Mouse (Mus musculus): Measurements from ENCODE around the gene Spin2d. TPM values are rescaled to one million over a fixed set of nuclear protein-coding genes. Genes with fewer than 3 reads are reported as not detected.
"Not testable (repeated sequence)": the region's sequence is repeated elsewhere in the genome, so short reads cannot be mapped to it uniquely, and the experiment has no call there.

The Spin2d gene
- not detected in 2 replicates for polyA plus RNA-seq (2015; fragmentation: Nextera tagmentation; extraction: Ambion mirVana)

DNA sequence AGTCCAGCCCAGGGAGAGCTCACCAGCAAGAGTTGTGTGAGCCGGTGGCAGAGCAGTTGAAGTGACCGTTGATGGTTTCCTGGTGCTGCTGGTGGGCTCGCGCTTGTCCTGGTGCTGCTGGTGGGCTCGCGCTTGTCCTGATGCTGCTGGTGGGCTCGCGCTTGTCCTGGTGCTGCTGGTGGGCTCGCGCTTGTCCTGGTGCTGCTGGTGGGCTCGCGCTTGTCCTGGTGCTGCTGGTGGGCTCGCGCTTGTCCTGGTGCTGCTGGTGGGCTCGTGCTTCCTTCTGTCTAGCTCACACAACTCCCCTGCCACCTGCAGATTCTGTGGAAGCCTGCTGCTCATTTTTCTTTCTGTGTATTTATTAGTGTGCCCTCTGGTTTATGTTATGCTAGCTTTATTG lies at the start of gene Spin2d:
TSS of gene Spin2d (minus strand) at position 101 of the 400 bp plus-strand sequence.
- not testable (repeated sequence) for H3K4me1 ChIP-seq (replicated peaks); H3K9me3 ChIP-seq; H3K36me3 ChIP-seq; H3K4me2 ChIP-seq (replicated peaks); H3K4me3 ChIP-seq (replicated peaks); H3K27me3 ChIP-seq; ATAC-seq; H3K9ac ChIP-seq (replicated peaks); H3K27ac ChIP-seq
- WGBS = 100% methylated on average over 4 of the region's 15 CpGs

DNA sequence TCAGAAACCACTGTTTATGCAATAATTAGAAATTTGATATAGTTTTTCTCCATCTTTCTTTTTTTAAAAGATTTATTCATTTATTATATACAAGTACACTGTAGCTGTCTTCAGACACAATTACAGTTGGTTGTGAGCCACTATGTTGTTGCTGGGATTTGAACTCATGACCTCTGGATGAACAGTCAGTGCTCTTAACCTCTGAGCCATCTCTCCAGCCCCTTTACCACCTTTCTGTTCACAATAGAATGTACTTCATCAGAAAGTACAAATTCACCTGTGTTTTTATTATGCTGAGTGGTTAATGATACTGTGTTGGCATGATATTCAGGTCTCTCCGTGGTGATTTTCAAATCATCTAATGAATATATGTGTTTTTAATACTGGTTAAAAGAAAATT lies 48.6 kb upstream of the Spin2d start:
- Histone ChIP-seq H3K9ac (replicated peaks) (no peak overlapping the region), H3K27ac (no peak overlapping the region), H3K27me3 (no peaks in the 10 kb centered on the region), H3K9me3 (no peaks in the 10 kb centered on the region), H3K4me2 (replicated peaks) (no peak overlapping the region), H3K36me3 (no peaks in the 10 kb centered on the region), H3K4me3 (replicated peaks) (no peak overlapping the region), H3K4me1 (replicated peaks) (0 out of 2 replicates have a peak, but pooled peaks cover 8% of the 10 kb centered on the region)
- no peak for ATAC-seq
- WGBS = 48% methylated on average over 1 of the region's 1 CpGs

DNA sequence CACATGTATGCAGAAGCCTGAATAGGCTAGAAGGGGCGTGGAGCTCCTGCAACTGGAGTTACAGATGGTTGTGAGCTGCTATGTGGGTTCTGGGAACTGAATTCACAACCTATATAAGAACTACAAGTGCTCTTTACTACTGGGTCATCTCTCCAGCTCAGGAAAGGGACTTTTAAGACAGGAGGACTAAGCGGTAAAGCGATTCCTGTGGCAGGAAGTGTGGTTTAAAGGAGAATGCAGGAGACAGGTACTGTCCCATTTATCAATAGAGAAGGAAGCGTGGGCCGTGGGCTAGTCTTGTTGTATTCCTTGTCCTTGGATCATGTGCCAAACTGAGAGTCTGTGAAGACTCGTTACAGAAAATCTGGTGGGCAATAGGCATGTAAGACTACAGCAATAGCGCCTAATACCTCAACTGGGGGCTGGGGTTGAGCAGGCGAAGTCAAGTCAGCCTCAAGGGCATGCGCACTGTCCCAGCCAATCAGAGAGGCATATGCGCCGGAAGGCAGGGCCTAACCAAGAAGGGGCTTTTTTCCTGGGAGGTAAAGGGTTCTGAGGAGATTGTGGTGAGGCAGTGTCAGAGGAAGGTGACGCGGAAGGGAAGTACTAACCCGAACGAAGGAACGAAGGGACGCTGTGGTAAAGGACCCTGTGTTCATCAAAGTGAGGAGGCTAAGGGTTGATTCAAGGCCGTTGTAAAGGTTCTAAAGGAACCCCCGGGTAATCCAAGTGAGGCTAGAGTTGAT lies 37.2 kb upstream of the Spin2d start, which contains the start of gene Xlr4b:
TSS of gene Xlr4b (plus strand) at position 515 of the 746 bp plus-strand sequence.
- H3K9me3 ChIP-seq; H3K27ac ChIP-seq; H3K4me3 ChIP-seq (replicated peaks); ATAC-seq; H3K36me3 ChIP-seq; H3K27me3 ChIP-seq; H3K4me1 ChIP-seq (replicated peaks); H3K9ac ChIP-seq (replicated peaks); H3K4me2 ChIP-seq (replicated peaks): not testable (repeated sequence)
- 86% methylated on average over 18 of the region's 19 CpGs for WGBS

DNA sequence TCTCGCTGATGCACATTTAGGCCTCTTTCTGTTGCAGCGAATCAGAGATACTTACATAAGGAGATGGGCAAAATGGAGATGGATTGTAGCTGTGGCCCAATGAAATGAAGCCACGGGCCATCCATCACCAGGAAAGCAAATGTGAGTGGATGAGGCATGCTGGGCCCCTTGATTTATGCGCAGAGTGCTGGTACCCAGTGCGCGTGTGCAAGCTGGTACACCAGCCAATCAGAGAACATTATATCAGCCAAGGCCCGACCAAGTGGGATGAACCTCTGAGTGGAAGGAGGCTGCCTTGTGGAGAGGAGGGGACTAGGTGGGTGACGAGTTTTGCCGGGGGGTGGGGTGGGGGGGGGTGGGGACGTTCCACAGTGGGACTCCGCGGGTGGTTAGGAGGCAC lies 15.1 kb upstream of the Spin2d start, which contains the start of gene Xlr3b:
TSS of gene Xlr3b (plus strand) at position 274 of the 400 bp plus-strand sequence.
- not testable (repeated sequence) for H3K27ac ChIP-seq; H3K9ac ChIP-seq (replicated peaks); H3K4me3 ChIP-seq (replicated peaks); H3K9me3 ChIP-seq; H3K27me3 ChIP-seq; H3K4me2 ChIP-seq (replicated peaks); H3K4me1 ChIP-seq (replicated peaks); H3K36me3 ChIP-seq
- 87% methylated on average over 12 of the region's 12 CpGs for WGBS
- ATAC-seq = 0 out of 2 replicates have a peak, but pooled peaks have one; percentile 60

DNA sequence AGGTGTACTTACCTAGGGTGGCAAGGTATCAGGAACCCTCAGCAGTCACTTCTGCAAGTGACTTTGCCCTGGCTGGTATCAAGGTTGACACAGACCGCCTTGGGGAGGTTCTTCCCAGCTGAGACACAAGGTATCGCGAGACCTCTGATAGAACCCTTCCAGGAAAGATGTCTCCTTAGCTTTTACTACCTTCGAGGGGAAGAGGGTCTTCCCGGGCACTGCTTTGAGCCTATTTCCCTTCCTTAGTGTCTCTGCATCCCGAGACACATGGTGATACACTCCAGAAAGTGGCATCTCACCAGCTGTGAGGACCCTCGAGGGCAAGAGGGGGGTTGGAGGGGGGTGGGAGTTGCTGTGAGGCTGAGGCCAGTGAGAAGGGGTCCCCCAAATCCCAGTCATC lies 27.4 kb downstream of the Spin2d start, which contains the start of gene DXBay18:
TSS of gene DXBay18 (minus strand) at position 101 of the 400 bp plus-strand sequence.
- not testable (repeated sequence) for H3K4me3 ChIP-seq (replicated peaks); H3K9me3 ChIP-seq; H3K36me3 ChIP-seq; ATAC-seq; H3K27ac ChIP-seq; H3K9ac ChIP-seq (replicated peaks); H3K4me1 ChIP-seq (replicated peaks); H3K4me2 ChIP-seq (replicated peaks); H3K27me3 ChIP-seq
- WGBS = no CpG with 5 or more reads among the region's 7 CpGs

DNA sequence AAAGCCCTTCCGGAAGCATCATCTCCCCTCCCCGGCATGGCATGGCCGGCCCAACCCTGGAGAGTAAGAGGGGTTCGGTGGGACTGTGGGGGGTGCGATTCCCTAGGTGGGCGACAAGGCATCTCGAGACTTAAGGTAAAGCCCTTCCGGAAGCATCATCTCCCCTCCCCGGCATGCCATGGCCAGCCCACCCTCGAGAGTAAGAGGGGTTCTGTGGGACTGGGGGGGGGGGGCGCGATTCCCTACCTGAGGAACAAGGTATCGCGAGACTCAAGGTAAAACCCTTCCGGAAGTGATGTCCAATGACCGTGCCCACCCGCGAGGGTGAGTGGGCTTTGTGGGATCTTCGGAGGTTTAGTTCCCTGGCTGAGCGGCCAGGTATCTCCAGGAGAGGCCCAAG lies 28.3 kb downstream of the Spin2d start, which contains the start of gene Xlr5b:
TSS of gene Xlr5b (plus strand) at position 301 of the 400 bp plus-strand sequence.
- H3K4me2 ChIP-seq (replicated peaks); H3K9ac ChIP-seq (replicated peaks); H3K9me3 ChIP-seq; H3K36me3 ChIP-seq; ATAC-seq; H3K27me3 ChIP-seq; H3K27ac ChIP-seq; H3K4me3 ChIP-seq (replicated peaks); H3K4me1 ChIP-seq (replicated peaks): not testable (repeated sequence)
- WGBS = no CpG with 5 or more reads among the region's 20 CpGs

DNA sequence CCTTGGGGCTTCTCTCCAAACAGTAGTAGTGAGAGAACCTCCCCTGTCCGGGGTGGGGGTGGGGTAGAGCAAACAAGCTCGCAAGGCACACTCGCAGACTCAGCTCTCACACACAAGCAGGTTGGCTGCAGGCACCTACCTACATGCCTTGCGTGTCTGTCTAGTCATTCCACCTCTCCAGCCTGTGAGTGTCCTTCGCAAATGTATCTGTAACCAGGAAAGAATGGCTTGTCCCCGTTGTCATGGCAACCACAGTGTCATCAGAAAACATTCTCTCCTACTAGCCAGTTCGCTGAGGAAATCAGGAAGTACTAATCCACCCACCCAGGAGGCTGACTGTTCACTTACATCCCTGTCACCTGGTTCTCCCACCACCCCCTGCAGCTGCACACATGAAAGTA lies 33.6 kb downstream of the Spin2d start:
- not testable (repeated sequence) for H3K4me2 ChIP-seq (replicated peaks); H3K4me1 ChIP-seq (replicated peaks); H3K36me3 ChIP-seq; H3K9ac ChIP-seq (replicated peaks); H3K4me3 ChIP-seq (replicated peaks); H3K27me3 ChIP-seq; H3K9me3 ChIP-seq; H3K27ac ChIP-seq
- ATAC-seq = peak; percentile 90
- no CpG with 5 or more reads among the region's 7 CpGs for WGBS

Other genes with a start within 250 kb of the Spin2d start
- 0.48 and 0.97 TPM in 2 replicates for gene Zfp185, start 189.7 kb downstream of the Spin2d start, polyA plus RNA-seq (2015; fragmentation: Nextera tagmentation; extraction: Ambion mirVana)
- gene Pnma5, start 139.9 kb downstream of the Spin2d start, polyA plus RNA-seq (2015; fragmentation: Nextera tagmentation; extraction: Ambion mirVana) = not detected in 2 replicates
- 2.3 and 2.6 TPM in 2 replicates for gene Pnma3, start 112.2 kb downstream of the Spin2d start, polyA plus RNA-seq (2015; fragmentation: Nextera tagmentation; extraction: Ambion mirVana)
- gene Xlr4a, start 94.5 kb downstream of the Spin2d start, polyA plus RNA-seq (2015; fragmentation: Nextera tagmentation; extraction: Ambion mirVana) = 0.59 and 0.93 TPM in 2 replicates
- gene Xlr3a, start 79.9 kb downstream of the Spin2d start, polyA plus RNA-seq (2015; fragmentation: Nextera tagmentation; extraction: Ambion mirVana) = 5.4 and 5.5 TPM in 2 replicates
- 0.65 and 1.2 TPM in 2 replicates for gene Gm14685, start 59.9 kb downstream of the Spin2d start, polyA plus RNA-seq (2015; fragmentation: Nextera tagmentation; extraction: Ambion mirVana)
- gene Xlr5b, start 28.2 kb downstream of the Spin2d start, polyA plus RNA-seq (2015; fragmentation: Nextera tagmentation; extraction: Ambion mirVana) = not detected in 2 replicates
- gene DXBay18, start 27.5 kb downstream of the Spin2d start, polyA plus RNA-seq (2015; fragmentation: Nextera tagmentation; extraction: Ambion mirVana) = 0.63 and 0.90 TPM in 2 replicates
- gene Xlr3b, start 15.2 kb upstream of the Spin2d start, polyA plus RNA-seq (2015; fragmentation: Nextera tagmentation; extraction: Ambion mirVana) = 16.4 and 20.6 TPM in 2 replicates
- 0.90 and 1.0 TPM in 2 replicates for gene Xlr4b, start 37.3 kb upstream of the Spin2d start, polyA plus RNA-seq (2015; fragmentation: Nextera tagmentation; extraction: Ambion mirVana)
- gene F8a, start 51.3 kb upstream of the Spin2d start, polyA plus RNA-seq (2015; fragmentation: Nextera tagmentation; extraction: Ambion mirVana) = 29.6 and 34.5 TPM in 2 replicates
- 0.39 TPM in 1 of 2 replicates, not detected in the other for gene Xlr4c, start 66.1 kb upstream of the Spin2d start, polyA plus RNA-seq (2015; fragmentation: Nextera tagmentation; extraction: Ambion mirVana)
- 0.13 and 0.23 TPM in 2 replicates for gene Xlr3c, start 88.4 kb upstream of the Spin2d start, polyA plus RNA-seq (2015; fragmentation: Nextera tagmentation; extraction: Ambion mirVana)
- not detected in 2 replicates for gene Xlr5a, start 116.0 kb upstream of the Spin2d start, polyA plus RNA-seq (2015; fragmentation: Nextera tagmentation; extraction: Ambion mirVana)
- not detected in 2 replicates for gene Xlr5c, start 116.0 kb upstream of the Spin2d start, polyA plus RNA-seq (2015; fragmentation: Nextera tagmentation; extraction: Ambion mirVana)
- not detected in 2 replicates for gene Gm45015, start 159.9 kb upstream of the Spin2d start, polyA plus RNA-seq (2015; fragmentation: Nextera tagmentation; extraction: Ambion mirVana)
- 11.5 and 12.2 TPM in 2 replicates for gene Zfp275, start 165.6 kb upstream of the Spin2d start, polyA plus RNA-seq (2015; fragmentation: Nextera tagmentation; extraction: Ambion mirVana)
- not detected in 2 replicates for gene Gm18336, start 221.7 kb upstream of the Spin2d start, polyA plus RNA-seq (2015; fragmentation: Nextera tagmentation; extraction: Ambion mirVana)
- 0.63 and 0.80 TPM in 2 replicates for gene Zfp92, start 234.1 kb upstream of the Spin2d start, polyA plus RNA-seq (2015; fragmentation: Nextera tagmentation; extraction: Ambion mirVana)

All from midbrain, embryonic 13.5 days (tissue).